Mouse (Mus musculus) stomach, postnatal 0 days (tissue): ENCODE results near the gene Acp2. TPM values are rescaled to one million over a fixed set of nuclear protein-coding genes. Genes with fewer than 3 reads are reported as not detected.
A peak's percentile ranks its signal among the peaks of the same experiment; 100 is the strongest.

ENCODE experiments used
- ATAC-seq: fragments of 200-750 bp; cut with Nextera tagmentation; 2 replicates; pipeline ENCODE4 v1.8.0; 2017; ENCODE audit not compliant: low FRiP score, low TSS enrichment
- DNase-seq: peaks from one replicate; pipeline ENCODE4 v3.0.0-alpha.2; 2016; ENCODE audit warnings: low spot score
- H3K27ac ChIP-seq: fragments of 300-500 bp; sonication (generic); replicated peaks from 2 replicates; pipeline ENCODE4 v1.5.1; 2014; ENCODE audit warnings: mild to moderate bottlenecking, control low read depth
- H3K27me3 ChIP-seq: fragments of 300-500 bp; sonication (generic); 2 replicates; pipeline ENCODE4 v1.6.1; 2014; ENCODE audit warnings: low read length; ENCODE audit not compliant: control insufficient read depth, insufficient read depth
- H3K36me3 ChIP-seq: fragments of 300-500 bp; sonication (generic); 2 replicates; pipeline ENCODE4 v1.6.1; 2014; ENCODE audit warnings: low read length, mixed read lengths; ENCODE audit not compliant: control insufficient read depth, insufficient read depth
- H3K4me1 ChIP-seq: fragments of 300-500 bp; sonication (generic); replicated peaks from 2 replicates; pipeline ENCODE4 v1.6.1; 2014; ENCODE audit warnings: antibody characterized with exemption; ENCODE audit not compliant: control insufficient read depth, insufficient read depth
- H3K4me2 ChIP-seq: fragments of 300-500 bp; sonication (generic); replicated peaks from 2 replicates; pipeline ENCODE4 v1.6.1; 2014; ENCODE audit warnings: low read depth, mild to moderate bottlenecking, control low read depth, moderate library complexity
- H3K4me3 ChIP-seq: fragments of 300-500 bp; sonication (generic); 2 replicates; pipeline ENCODE4 v1.5.1; 2014; ENCODE audit warnings: low read depth, low read length, control low read depth
- H3K9ac ChIP-seq: fragments of 300-500 bp; sonication (generic); 2 replicates; pipeline ENCODE4 v1.6.1; 2014; ENCODE audit warnings: mild to moderate bottlenecking, low read length, control low read depth, mixed read lengths
- H3K9me3 ChIP-seq: fragments of 300-500 bp; sonication (generic); 2 replicates; pipeline ENCODE4 v1.6.1; 2016; ENCODE audit warnings: low read length; ENCODE audit not compliant: control insufficient read depth
- CTCF ChIP-seq: IDR thresholded peaks from 2 replicates; pipeline ENCODE4 v1.5.1; 2016; ENCODE audit warnings: antibody characterized with exemption, low read depth, mild to moderate bottlenecking, moderate library complexity
- EP300 ChIP-seq: optimal IDR thresholded peaks from 2 replicates; pipeline ENCODE3; 2016; ENCODE audit warnings: antibody characterized with exemption
- WGBS: fragments of 180-500 bp; shearing (Covaris S2); extraction: QIAGEN DNeasy Blood & Tissue Kit; methylation state at CpG from one replicate; pipeline ENCODE4 v1.1.7; 2014; 5-methylcytosine and 5-hydroxymethylcytosine counted together
- polyA plus RNA-seq: library from polyadenylated mRNA; unstranded; fragments of >200 nt; fragmentation: Nextera tagmentation; extraction: Ambion mirVana; gene quantifications from 2 replicates; pipeline ENCODE4 v1.2.1, GENCODE M21; 2015

The Acp2 gene
- polyA plus RNA-seq, 1 experiment from 2014 or later = 11.6 TPM

- no peak for TF ChIP-seq CTCF
- TF ChIP-seq EP300 = no peak
- no peak overlapping the region for H3K9ac ChIP-seq
- DNase-seq = no peak
- no peak overlapping the region for H3K4me2 ChIP-seq
- ATAC-seq = peak; percentile 73
- no peaks in the 10 kb centered on the region for H3K27me3 ChIP-seq
- peaks cover 4% of the 10 kb centered on the region; the same call in 1 of the 2 replicates for H3K36me3 ChIP-seq
- no peak overlapping the region for H3K4me3 ChIP-seq
- 69% methylated on average over 6 of the region's 6 CpGs for WGBS
- H3K27ac ChIP-seq = 0 out of 2 replicates have a peak overlapping the region, but pooled peaks have one; percentile 13
- H3K9me3 ChIP-seq = no peaks in the 10 kb centered on the region
- H3K4me1 ChIP-seq = no peaks in the 10 kb centered on the region
Observed at GRCm38 (mm10) chr2:91176234-91176633, 26.5 kb upstream of the Acp2 start.

DNA sequence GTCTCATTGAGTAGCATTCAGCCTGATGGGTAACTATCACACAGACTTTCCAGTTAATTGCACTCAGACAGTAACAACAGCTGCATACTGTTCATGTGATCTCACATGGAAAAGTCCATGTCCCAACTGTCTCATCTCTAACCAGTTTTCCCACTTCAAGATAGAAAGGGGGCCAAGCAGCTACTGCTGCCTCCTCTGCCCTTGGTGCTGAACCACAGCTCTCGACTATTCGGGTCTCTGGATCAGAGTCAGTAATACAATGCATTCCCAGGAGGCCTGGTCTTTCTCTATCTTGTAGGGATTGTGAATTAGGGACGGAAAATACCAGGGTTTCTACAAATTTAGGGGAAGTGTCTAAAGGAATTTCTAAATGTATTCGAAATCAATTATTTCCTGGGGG, 22.9 kb upstream of the Acp2 start:
- no peak for DNase-seq
- 41% methylated on average over 4 of the region's 4 CpGs for WGBS
- H3K4me1 ChIP-seq = 0 out of 2 replicates have a peak, but pooled peaks cover 3% of the 10 kb centered on the region

GRCm38 (mm10) chr2:91180706-91181105, 22.0 kb upstream of the Acp2 start:
- 76% methylated on average over 5 of the region's 5 CpGs for WGBS
- 0 out of 2 replicates have a peak, but pooled peaks cover 3% of the 10 kb centered on the region for H3K4me1 ChIP-seq

More for the DNA sequence above, 22.9 kb upstream of the Acp2 start:
- no peak overlapping the region for H3K4me3 ChIP-seq
- ATAC-seq = no peak
- no peak overlapping the region for H3K27ac ChIP-seq
- TF ChIP-seq CTCF (no peak), EP300 (no peak)
- no peaks in the 10 kb centered on the region for H3K36me3 ChIP-seq
- H3K4me2 ChIP-seq = no peak overlapping the region
- no peaks in the 10 kb centered on the region for H3K9me3 ChIP-seq
- no peaks in the 10 kb centered on the region for H3K27me3 ChIP-seq
- no peak overlapping the region for H3K9ac ChIP-seq

DNA sequence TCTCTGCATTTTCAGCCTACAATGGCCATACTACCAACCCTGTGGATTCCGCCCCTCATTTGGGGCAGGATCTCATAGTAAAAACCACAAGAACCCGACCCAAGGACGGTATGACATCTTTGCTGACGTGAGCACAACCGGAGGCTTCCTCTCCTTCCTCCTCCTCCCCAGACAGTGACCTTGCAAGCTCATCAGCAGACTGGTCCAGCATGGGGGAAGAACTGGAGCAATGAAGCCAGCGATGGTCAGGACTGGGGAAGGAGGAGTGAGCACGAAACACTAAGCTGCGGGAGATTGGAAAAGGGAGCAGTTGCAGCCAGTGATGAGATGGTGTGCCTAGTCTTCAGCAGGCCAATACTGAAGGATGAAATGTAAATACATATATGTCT, 20.7 kb upstream of the Acp2 start:
- peak overlapping the region; percentile 86; the same call in 1 of the 2 replicates for H3K27ac ChIP-seq
- 0 out of 2 replicates have a peak, but pooled peaks cover 3% of the 10 kb centered on the region for H3K4me1 ChIP-seq
- no peak for ATAC-seq
- H3K36me3 ChIP-seq = no peaks in the 10 kb centered on the region
- no peaks in the 10 kb centered on the region for H3K9me3 ChIP-seq
- H3K27me3 ChIP-seq = no peaks in the 10 kb centered on the region
- H3K4me2 ChIP-seq = peak overlapping the region; percentile 83
- 12% methylated on average over 8 of the region's 8 CpGs for WGBS
- no peak for DNase-seq
- H3K9ac ChIP-seq = peak overlapping the region; percentile 79
- TF ChIP-seq CTCF (no peak), EP300 (no peak)
- peak overlapping the region; percentile 92 for H3K4me3 ChIP-seq

More at GRCm38 (mm10) chr2:91180706-91181105, 22.0 kb upstream of the Acp2 start:
- Histone ChIP-seq H3K36me3 (no peaks in the 10 kb centered on the region), H3K9me3 (no peaks in the 10 kb centered on the region), H3K9ac (no peak overlapping the region), H3K4me2 (no peak overlapping the region), H3K27ac (no peak overlapping the region), H3K27me3 (no peaks in the 10 kb centered on the region), H3K4me3 (no peak overlapping the region)
- TF ChIP-seq EP300 = no peak
- no peak for TF ChIP-seq CTCF
- DNase-seq (no peak), ATAC-seq (no peak)

DNA sequence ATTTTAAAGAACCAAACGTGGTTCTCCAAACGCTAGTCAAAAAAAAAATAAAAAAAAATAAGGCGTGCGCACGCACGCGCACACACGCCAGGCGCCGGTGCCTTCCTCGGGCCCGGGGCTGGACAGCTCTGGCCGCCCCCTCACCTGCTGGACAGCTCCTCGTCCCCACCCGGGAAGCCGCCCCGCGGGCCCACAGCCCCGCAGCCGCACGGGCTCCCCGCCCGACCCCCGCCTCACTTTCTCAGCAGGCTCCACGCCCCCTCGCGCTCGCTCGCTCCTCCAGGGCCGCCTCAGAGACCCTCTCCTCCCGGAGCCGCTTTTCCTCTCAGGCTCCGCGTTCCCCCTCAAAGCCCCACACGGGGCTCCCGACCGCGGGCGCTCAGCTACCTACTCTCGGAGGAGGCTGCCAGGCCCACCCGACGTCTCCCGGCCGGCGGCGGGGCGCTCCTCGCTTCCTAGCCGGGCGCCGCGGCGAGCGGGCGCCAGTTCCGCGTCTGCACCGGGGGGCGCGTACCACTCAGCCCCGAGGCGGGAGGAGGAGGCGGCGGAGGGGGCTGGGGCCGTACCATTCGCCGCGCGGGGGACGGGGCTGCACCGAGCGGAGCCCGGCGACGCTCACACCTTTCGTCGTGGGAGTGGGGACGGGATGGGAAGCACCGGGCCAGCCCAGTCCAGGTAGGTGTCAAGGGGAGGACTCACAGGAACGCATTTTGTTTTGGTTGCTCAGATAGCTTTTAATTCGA, 20.1 kb upstream of the Acp2 start:
- Histone ChIP-seq H3K36me3 (no peaks in the 10 kb centered on the region), H3K9ac (peak overlapping the region; percentile 79), H3K4me2 (peak overlapping the region; percentile 83), H3K27me3 (no peaks in the 10 kb centered on the region), H3K4me3 (peak overlapping the region; percentile 92), H3K9me3 (no peaks in the 10 kb centered on the region), H3K4me1 (0 out of 2 replicates have a peak, but pooled peaks cover 3% of the 10 kb centered on the region), H3K27ac (peak overlapping the region; percentile 86)
- DNase-seq (peak; percentile 85), ATAC-seq (peak; percentile 93)
- TF ChIP-seq CTCF = no peak
- TF ChIP-seq EP300 = no peak
- WGBS = under 1% methylated on average over 66 of the region's 81 CpGs

DNA sequence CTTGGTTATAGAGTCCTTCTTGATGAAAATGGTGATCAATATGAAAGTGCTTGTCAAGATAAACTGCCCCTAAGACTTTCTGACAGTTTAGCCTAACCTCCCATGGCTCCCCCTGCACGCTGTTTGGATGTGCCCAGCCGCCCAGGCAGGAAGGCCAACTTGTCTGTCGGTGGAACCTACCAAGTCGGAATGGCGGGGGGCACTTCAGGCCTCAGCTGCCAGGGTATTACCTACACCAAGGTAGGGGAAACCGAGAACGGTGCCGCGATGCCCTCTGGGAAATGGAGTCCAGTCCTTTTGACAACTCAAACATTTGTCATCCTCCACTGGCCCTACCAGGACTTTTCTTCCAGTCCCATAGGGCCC, 19.6 kb upstream of the Acp2 start:
- no peak for TF ChIP-seq CTCF
- peak; percentile 54 for TF ChIP-seq EP300
- Histone ChIP-seq H3K4me1 (0 out of 2 replicates have a peak, but pooled peaks cover 3% of the 10 kb centered on the region), H3K36me3 (no peaks in the 10 kb centered on the region), H3K9me3 (no peaks in the 10 kb centered on the region), H3K27me3 (no peaks in the 10 kb centered on the region), H3K9ac (peak overlapping the region; percentile 79), H3K27ac (peak overlapping the region; percentile 86), H3K4me3 (peak overlapping the region; percentile 92), H3K4me2 (peak overlapping the region; percentile 83)
- WGBS = 0% methylated on average over 9 of the region's 9 CpGs
- ATAC-seq (peak; percentile 97), DNase-seq (peak; percentile 98)
